Mouse (Mus musculus) heart, embryonic 11.5 days (tissue): ENCODE measurements around the gene Cerkl. TPM values are rescaled to one million over a fixed set of nuclear protein-coding genes. Genes with fewer than 3 reads are reported as not detected.

Source experiments
- ATAC-seq: fragments of 200-750 bp; cut with Nextera tagmentation; replicated peaks from 2 replicates; pipeline ENCODE4 v1.8.0; 2017; ENCODE audit warnings: moderate library complexity; ENCODE audit not compliant: insufficient number of reproducible peaks, low FRiP score, low TSS enrichment
- H3K27ac ChIP-seq: fragments of 300-500 bp; sonication (generic); 2 replicates; pipeline ENCODE4 v1.5.1; 2014; ENCODE audit warnings: mild to moderate bottlenecking, low read depth, low read length
- H3K27me3 ChIP-seq: fragments of 300-500 bp; sonication (generic); 2 replicates; pipeline ENCODE4 v1.6.1; 2014; ENCODE audit warnings: mild to moderate bottlenecking, low read length, mixed read lengths; ENCODE audit not compliant: control insufficient read depth, insufficient read depth
- H3K36me3 ChIP-seq: fragments of 300-500 bp; sonication (generic); 2 replicates; pipeline ENCODE4 v1.6.1; 2014; ENCODE audit warnings: mild to moderate bottlenecking, low read length, moderate library complexity, mixed read lengths; ENCODE audit not compliant: control insufficient read depth, insufficient read depth
- H3K4me1 ChIP-seq: fragments of 300-500 bp; sonication (generic); 2 replicates; pipeline ENCODE4 v1.6.1; 2014; ENCODE audit warnings: low read length; ENCODE audit not compliant: control insufficient read depth, insufficient read depth
- H3K4me2 ChIP-seq: fragments of 300-500 bp; sonication (generic); 2 replicates; pipeline ENCODE4 v1.6.1; 2014; ENCODE audit warnings: mild to moderate bottlenecking, moderate library complexity
- H3K4me3 ChIP-seq: fragments of 300-500 bp; sonication (generic); 2 replicates; pipeline ENCODE4 v1.5.1; 2014; ENCODE audit warnings: low read depth, low read length
- H3K9ac ChIP-seq: fragments of 300-500 bp; sonication (generic); 2 replicates; pipeline ENCODE4 v1.6.1; 2014; ENCODE audit warnings: mild to moderate bottlenecking, low read depth, low read length, moderate library complexity
- H3K9me3 ChIP-seq: fragments of 300-500 bp; sonication (generic); replicated peaks from 2 replicates; pipeline ENCODE4 v1.6.1; 2016; ENCODE audit warnings: low read length; ENCODE audit not compliant: control insufficient read depth
- WGBS: fragments of 180-500 bp; shearing (Covaris S2); extraction: QIAGEN DNeasy Blood & Tissue Kit; methylation state at CpG from one replicate; pipeline ENCODE4 v1.1.7; 2014; ENCODE audit not compliant: insufficient replicate concordance; 5-methylcytosine and 5-hydroxymethylcytosine counted together
- polyA plus RNA-seq: library from polyadenylated mRNA; unstranded; fragments of >200 nt; fragmentation: Nextera tagmentation; extraction: Ambion mirVana; gene quantifications from 2 replicates; pipeline ENCODE4 v1.2.1, GENCODE M21; 2014

The Cerkl gene
- polyA plus RNA-seq, 1 experiment from 2014 or later: 1.2 TPM

GRCm38 (mm10) chr2:79459061-79460045 lies 2.8 kb upstream of the Cerkl start:
- Histone ChIP-seq H3K27me3 (peaks cover 60% of the 10 kb centered on the region), H3K4me1 (peaks cover 2% of the 10 kb centered on the region; the same call in 1 of the 2 replicates), H3K9ac (no peak overlapping the region), H3K4me3 (0 out of 2 replicates have a peak overlapping the region, but pooled peaks have one; percentile 16), H3K4me2 (0 out of 2 replicates have a peak overlapping the region, but pooled peaks have one; percentile 11), H3K27ac (no peak overlapping the region), H3K36me3 (no peaks in the 10 kb centered on the region), H3K9me3 (no peaks in the 10 kb centered on the region)
- no peak for ATAC-seq
- WGBS: 3% methylated on average over 44 of the region's 44 CpGs

DNA sequence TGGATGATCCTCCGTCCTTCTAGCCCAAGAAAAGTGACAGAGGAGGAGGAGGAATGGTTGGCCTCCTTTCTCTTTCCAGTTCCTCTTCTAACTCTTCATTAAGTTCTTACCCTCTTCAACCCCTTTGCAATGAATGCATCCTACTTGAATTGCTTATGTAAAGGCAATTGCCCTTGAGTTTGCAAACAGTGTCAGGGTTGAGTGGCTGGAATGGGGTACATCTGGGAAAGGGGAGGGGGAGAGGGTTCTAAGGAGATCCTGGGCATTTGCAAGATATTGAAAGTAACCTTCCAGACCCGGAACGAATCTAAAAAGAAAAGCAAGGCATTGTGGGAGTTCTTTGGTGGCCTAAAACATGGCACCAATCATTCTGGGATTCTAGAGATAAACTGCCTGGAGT lies 1.3 kb upstream of the Cerkl start:
- Histone ChIP-seq H3K9me3 (no peaks in the 10 kb centered on the region), H3K27me3 (peaks cover 66% of the 10 kb centered on the region), H3K4me2 (no peak overlapping the region), H3K27ac (no peak overlapping the region), H3K4me1 (peaks cover 2% of the 10 kb centered on the region; the same call in 1 of the 2 replicates), H3K36me3 (no peaks in the 10 kb centered on the region), H3K9ac (no peak overlapping the region), H3K4me3 (no peak overlapping the region)
- 23% methylated on average over 3 of the region's 3 CpGs for WGBS
- no peak for ATAC-seq

DNA sequence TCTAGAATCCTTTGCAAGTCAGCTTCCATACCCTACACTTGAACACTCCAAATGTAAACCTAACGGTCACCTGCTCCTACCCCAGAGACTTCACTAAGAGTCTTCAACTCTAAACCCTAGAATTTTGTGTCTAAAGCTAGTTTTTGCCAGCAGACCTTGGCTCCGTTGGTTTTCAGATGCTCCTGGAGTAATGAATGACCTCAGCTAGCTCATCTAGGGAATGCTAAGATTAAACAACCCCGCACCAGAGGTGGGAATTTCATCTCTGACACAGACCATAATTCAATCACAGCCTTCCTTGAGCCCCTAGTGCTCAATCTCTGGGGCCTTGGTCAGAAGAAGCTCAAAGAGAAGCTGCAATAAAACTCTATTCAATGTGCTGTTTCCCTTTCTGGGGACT lies 849 bp upstream of the Cerkl start:
- Histone ChIP-seq H3K4me1 (peaks cover 2% of the 10 kb centered on the region; the same call in 1 of the 2 replicates), H3K9me3 (no peaks in the 10 kb centered on the region), H3K9ac (no peak overlapping the region), H3K27ac (no peak overlapping the region), H3K4me3 (no peak overlapping the region; the same call in 1 of the 2 replicates), H3K27me3 (peaks cover 66% of the 10 kb centered on the region), H3K36me3 (no peaks in the 10 kb centered on the region), H3K4me2 (no peak overlapping the region)
- 54% methylated on average over 3 of the region's 3 CpGs for WGBS
- no peak for ATAC-seq

DNA sequence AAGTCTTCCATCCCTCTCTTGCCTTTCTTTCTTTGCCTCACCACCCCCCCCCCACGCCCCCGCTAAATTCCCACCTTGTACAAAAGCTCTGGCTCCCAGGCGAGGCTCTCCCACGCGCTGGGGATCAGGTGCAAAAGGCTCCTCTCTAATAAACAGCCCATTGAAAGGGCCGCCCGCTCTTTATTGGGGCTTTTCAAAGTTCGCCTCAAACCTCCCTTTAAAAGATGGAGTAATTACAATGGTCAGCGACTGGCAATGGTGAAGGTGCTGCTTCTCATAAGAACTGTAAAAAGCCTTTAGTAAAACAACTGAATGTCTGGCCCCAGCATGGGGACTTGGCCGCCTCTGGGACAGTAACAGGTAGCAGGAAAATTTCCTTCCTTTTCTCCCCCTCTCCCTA lies 939 bp downstream of the Cerkl start:
- ATAC-seq: no peak
- Histone ChIP-seq H3K4me2 (no peak overlapping the region), H3K9me3 (no peaks in the 10 kb centered on the region), H3K9ac (no peak overlapping the region), H3K27ac (no peak overlapping the region), H3K4me3 (no peak overlapping the region), H3K27me3 (peaks cover 69% of the 10 kb centered on the region), H3K36me3 (no peaks in the 10 kb centered on the region), H3K4me1 (peaks cover 2% of the 10 kb centered on the region; the same call in 1 of the 2 replicates)
- WGBS: 7% methylated on average over 10 of the region's 10 CpGs

DNA sequence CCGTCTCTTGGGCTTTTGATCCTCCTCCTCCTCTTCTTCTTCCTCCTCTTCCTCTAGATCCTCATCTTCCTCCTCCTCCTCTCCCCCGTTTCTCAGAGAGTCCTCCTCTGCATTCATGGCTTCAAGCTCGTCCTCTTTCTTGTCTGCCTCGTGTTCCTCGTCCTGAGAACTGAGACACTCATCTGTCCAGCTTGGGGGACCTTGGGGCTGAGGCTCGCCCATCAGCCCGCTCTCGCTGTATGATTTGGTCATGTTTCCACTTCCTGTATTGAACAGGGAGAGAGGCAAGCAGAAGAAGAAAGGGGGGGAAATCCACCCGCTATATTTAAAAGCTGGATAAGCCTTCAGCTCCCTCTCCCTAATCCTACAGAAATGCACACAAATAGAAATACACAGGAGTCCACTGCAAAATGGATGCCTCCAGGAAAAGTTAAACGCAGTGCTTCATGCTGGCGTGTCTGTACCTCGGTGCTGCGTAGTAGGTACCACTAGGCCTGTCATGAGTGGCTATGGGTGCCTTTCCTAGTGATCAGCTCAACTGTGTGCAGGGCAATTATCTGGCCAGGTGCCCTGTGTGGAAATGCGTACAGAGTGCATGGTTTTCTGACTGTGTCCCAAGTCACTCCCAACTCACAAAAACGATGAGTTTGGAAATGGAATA lies 1.7 kb downstream of the Cerkl start:
- WGBS: 16% methylated on average over 15 of the region's 15 CpGs
- Histone ChIP-seq H3K27ac (no peak overlapping the region), H3K27me3 (peaks cover 62% of the 10 kb centered on the region), H3K4me1 (peaks cover 2% of the 10 kb centered on the region; the same call in 1 of the 2 replicates), H3K4me2 (no peak overlapping the region), H3K9ac (no peak overlapping the region), H3K36me3 (no peaks in the 10 kb centered on the region), H3K9me3 (no peaks in the 10 kb centered on the region), H3K4me3 (no peak overlapping the region)
- no peak for ATAC-seq

GRCm38 (mm10) chr2:79453901-79454781 lies 2.4 kb downstream of the Cerkl start:
- peaks cover 55% of the 10 kb centered on the region for H3K27me3 ChIP-seq
- no peaks in the 10 kb centered on the region; the same call in 1 of the 2 replicates for H3K4me1 ChIP-seq
- no peaks in the 10 kb centered on the region for H3K36me3 ChIP-seq
- 4% methylated on average over 55 of the region's 55 CpGs for WGBS
- no peak overlapping the region for H3K9ac ChIP-seq
- H3K4me2 ChIP-seq: peak overlapping the region; percentile 90
- H3K4me3 ChIP-seq: peak overlapping the region; percentile 44
- H3K27ac ChIP-seq: no peak overlapping the region
- ATAC-seq: peak; percentile 71; the same call in 1 of the 2 replicates
- no peaks in the 10 kb centered on the region for H3K9me3 ChIP-seq

DNA sequence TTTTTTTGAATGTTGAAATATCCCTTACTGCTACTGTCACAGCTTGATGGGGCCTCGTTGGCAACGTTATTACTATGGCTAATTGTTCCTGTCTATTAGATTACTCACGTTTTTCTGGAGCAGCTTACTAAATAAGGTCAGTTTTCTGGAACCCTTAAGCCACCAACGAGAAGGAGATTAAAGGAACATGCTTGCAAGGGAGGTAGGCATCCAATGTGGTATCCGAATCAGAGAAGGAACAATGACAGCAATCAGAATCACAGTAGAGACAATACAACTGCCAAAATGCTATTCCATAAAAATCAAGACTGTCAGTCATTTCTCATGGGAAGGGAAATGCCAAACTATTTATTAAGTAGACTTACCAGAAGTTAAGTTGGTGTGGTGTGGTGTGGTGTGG lies 5.1 kb downstream of the Cerkl start:
- H3K36me3 ChIP-seq: no peaks in the 10 kb centered on the region
- H3K9me3 ChIP-seq: no peaks in the 10 kb centered on the region
- no peak overlapping the region for H3K4me3 ChIP-seq
- no peak overlapping the region for H3K27ac ChIP-seq
- H3K9ac ChIP-seq: no peak overlapping the region
- H3K4me2 ChIP-seq: no peak overlapping the region
- WGBS: 49% methylated on average over 5 of the region's 5 CpGs
- ATAC-seq: no peak
- no peaks in the 10 kb centered on the region; the same call in 1 of the 2 replicates for H3K4me1 ChIP-seq
- H3K27me3 ChIP-seq: peaks cover 28% of the 10 kb centered on the region
